Mouse (Mus musculus): ENCODE results near the gene Cdkn3. TPM values are rescaled to one million over a fixed set of nuclear protein-coding genes. Genes with fewer than 3 reads are reported as not detected.
"Not testable (repeated sequence)": the region's sequence is repeated elsewhere in the genome, so short reads cannot be mapped to it uniquely, and the experiment has no call there.

Gene Cdkn3
- total RNA-seq, 4 experiments from 2014 or later, result 0.41 to 1.3 (median 0.52) TPM; not detected in 1

GRCm38 (mm10) chr14:46782187-46782828, 22.0 kb downstream of the Cdkn3 start:
- DNase-seq (ENCODE audit: low spot score in 2 of 2), result no peak

GRCm38 (mm10) chr14:46783327-46783926, 23.1 kb downstream of the Cdkn3 start:
- no peak for DNase-seq (ENCODE audit: low spot score in 2 of 2)

DNA sequence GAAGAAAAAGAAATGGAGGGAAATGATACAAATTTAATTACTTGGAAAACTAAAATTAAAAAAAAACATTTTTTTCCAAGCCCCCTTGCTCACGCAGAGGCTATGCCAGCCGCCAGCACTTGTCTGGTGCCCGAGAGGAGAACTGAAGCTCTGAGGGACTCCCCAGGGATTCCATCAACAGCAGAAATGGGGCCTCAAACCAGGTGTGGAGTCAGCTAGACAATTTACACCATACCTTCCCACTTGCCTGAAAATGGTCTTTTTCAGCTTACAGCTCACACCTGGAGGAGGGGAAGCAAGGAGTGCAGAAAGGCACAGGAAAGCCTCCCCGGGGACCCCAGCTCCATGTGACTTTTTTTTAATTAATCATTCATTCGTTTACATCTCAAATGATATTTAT, 24.9 kb downstream of the Cdkn3 start:
- DNase-seq (ENCODE audit: low spot score in 2 of 2), result no peak

- DNase-seq (ENCODE audit: low spot score in 2 of 2), result no peak
Measured at GRCm38 (mm10) chr14:46787454-46787786, 27.1 kb downstream of the Cdkn3 start.

GRCm38 (mm10) chr14:46787787-46788504, 27.6 kb downstream of the Cdkn3 start, which contains the start of gene Cnih1:
TSS of gene Cnih1 (minus strand) at chr14:46788411.
- DNase-seq (ENCODE audit: low spot score in 2 of 2), result peak; percentile 76 to 89

GRCm38 (mm10) chr14:46788505-46788901, 28.2 kb downstream of the Cdkn3 start:
- no peak for DNase-seq (ENCODE audit: low spot score in 2 of 2)

GRCm38 (mm10) chr14:46790303-46790702, 30.0 kb downstream of the Cdkn3 start:
- no peak for DNase-seq (ENCODE audit: low spot score in 2 of 2)

DNA sequence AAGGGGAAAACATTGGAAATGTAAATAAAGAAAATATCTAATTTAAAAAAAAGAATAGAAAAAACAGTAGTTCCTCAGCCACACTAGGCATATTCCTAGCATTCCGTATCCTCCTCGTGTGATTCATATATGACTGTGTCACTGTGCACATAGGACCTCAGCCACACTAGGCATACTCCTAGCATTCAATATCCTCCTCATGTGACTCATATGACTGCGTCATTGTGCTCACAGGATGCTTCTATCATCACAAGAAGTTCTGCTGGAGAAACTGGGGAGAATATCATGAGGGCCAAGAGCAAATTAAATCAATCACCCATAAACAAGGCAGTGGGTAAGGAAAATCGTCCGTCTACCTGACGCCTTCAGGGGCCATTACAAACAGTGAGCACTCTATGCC, 30.4 kb downstream of the Cdkn3 start:
- no peak for DNase-seq (ENCODE audit: low spot score in 2 of 2)

- no peak for DNase-seq (ENCODE audit: low spot score in 2 of 2)
Measured at GRCm38 (mm10) chr14:46794157-46794556, 33.8 kb downstream of the Cdkn3 start.

- DNase-seq (ENCODE audit: low spot score in 2 of 2), result no peak
Measured at GRCm38 (mm10) chr14:46800684-46801345, 40.5 kb downstream of the Cdkn3 start.

DNA sequence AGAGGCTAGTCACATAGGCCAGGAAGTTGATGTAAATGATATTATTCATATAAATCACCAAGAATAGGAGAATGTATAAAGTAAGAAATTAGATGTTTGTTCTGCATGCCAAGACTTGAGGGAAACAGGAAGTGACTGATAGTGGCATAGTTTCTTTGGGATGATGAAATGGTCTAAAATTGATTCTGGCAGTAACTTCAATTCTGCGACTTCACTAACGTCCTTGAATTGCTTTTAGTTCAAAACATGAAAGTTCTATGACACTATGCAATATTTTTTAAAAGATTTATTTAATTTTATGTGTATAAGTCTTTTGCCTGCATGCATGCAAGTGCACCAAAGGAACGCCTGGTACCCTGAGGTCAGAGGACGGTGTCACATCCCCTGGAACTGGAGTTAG, 42.9 kb downstream of the Cdkn3 start:
- no peak for DNase-seq (ENCODE audit: low spot score in 2 of 2)

DNA sequence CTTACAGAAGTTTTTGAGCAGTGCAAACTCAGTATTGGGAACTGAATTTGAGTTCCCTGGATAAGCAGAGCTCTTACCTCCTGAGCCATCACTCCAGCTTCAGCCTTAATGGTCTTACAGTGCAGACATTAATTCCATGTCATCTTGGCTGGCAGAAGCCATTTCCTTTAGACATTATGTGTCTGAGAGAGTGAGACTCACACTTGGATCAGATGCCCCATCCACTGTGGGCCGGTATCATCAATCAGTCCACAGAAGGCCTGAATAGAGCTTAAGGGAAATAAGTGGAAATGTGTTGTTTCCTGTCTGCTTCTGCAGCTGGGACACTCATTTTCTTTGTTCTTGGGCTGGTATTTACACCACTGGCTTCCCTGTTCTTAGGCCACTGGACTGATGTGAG, 43.5 kb downstream of the Cdkn3 start:
- DNase-seq (ENCODE audit: low spot score in 2 of 2), result no peak

DNA sequence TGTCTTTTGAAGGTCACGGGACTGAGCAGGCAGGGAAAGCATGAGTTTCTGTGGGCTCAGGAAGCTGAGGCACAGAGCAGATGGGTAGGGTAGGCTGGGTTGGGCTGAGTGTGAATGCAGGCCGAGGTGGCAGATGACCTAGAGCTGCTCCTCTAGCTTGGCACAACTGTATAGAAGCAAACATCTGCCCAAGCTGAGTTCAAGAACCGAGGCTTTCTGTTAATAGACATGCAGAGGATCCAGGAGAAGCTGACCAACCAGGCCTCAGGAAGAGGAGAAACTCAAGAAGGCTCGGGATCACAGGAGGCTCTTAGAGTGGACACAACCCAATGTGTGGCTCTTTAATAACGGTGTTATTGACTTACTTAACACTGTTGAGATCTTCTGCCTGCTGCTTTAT, 45.8 kb downstream of the Cdkn3 start:
- no peak for DNase-seq (ENCODE audit: low spot score in 2 of 2)

- no peak for DNase-seq (ENCODE audit: low spot score in 2 of 2)
Measured at GRCm38 (mm10) chr14:46807927-46808326, 47.6 kb downstream of the Cdkn3 start.

GRCm38 (mm10) chr14:46815640-46816039, 55.3 kb downstream of the Cdkn3 start:
- no peak for DNase-seq (ENCODE audit: low spot score in 2 of 2)

- no peak for DNase-seq (ENCODE audit: low spot score in 2 of 2)
Measured at GRCm38 (mm10) chr14:46816916-46817622, 56.7 kb downstream of the Cdkn3 start.

DNA sequence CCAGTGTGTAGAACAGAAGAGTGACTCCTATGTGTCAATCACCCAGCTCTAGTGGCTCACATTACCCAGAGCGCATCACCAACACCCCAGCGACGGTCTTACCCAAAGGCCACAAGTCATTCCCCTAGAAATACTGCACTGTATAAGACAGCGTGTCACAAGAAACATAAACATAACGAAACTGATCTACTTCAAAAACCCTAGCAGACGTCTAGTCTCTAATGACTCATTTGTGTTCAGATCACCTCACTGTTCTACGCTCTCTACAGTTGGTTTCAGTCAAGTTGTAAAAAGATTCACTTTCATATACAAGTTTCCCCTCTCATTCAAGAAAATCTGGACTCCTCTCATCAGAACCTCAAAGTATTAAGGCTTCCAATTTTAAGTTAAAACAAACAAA, 58.4 kb downstream of the Cdkn3 start:
- DNase-seq (ENCODE audit: low spot score in 2 of 2), result no peak

DNA sequence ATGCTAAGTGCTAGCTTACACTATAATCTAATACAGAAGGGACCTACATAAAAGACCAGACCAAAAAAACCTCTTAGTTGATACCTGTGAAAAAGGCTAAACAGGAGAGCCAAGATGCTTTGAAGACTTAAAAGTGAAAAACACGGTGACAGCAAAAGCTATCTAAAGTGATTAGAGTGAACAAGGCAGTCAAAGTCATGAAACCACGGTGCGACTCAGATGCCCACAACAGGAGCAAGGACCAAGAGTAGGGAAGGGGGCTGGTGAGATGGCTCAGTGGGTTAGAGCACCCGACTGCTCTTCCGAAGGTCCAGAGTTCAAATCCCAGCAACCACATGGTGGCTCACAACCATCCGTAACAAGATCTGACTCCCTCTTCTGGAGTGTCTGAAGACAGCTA, 59.6 kb downstream of the Cdkn3 start:
- not testable (repeated sequence) for DNase-seq (ENCODE audit: low spot score in 2 of 2)

Measured in layer of hippocampus, adult 8-10 months (tissue).